Mouse (Mus musculus) spleen, adult 2 months (tissue): ENCODE data around the gene Esm1. TPM values are rescaled to one million over a fixed set of nuclear protein-coding genes. Genes with fewer than 3 reads are reported as not detected.

ENCODE experiments used
- DNase-seq, 2 experiments: peaks; one replicate each; pipeline versions ENCODE4 v3.0.0 to v3.0.0-alpha.2; 2012 to 2021; ENCODE audit warnings: low spot score in 2 of 2, low read depth in 1 of 2
- H3K27ac ChIP-seq: fragments of 200-500 bp; 2 replicates; pipeline ENCODE4 v1.5.1; 2012; ENCODE audit warnings: low read length, inconsistent platforms; ENCODE audit not compliant: insufficient read depth
- H3K27me3 ChIP-seq: fragments of 200-500 bp; 2 replicates; pipeline ENCODE4 v1.6.1; 2012; ENCODE audit warnings: mild to moderate bottlenecking, moderate library complexity, low read length, inconsistent platforms; ENCODE audit not compliant: control insufficient read depth, insufficient read depth
- H3K36me3 ChIP-seq: fragments of 200-500 bp; 2 replicates; pipeline ENCODE4 v1.6.1; 2012; ENCODE audit warnings: mild to moderate bottlenecking, low read length, inconsistent platforms; ENCODE audit not compliant: control insufficient read depth, insufficient read depth
- H3K4me1 ChIP-seq: fragments of 200-500 bp; 2 replicates; pipeline ENCODE4 v1.6.1; 2011; ENCODE audit warnings: inconsistent platforms; ENCODE audit not compliant: control insufficient read depth, insufficient read depth, insufficient read length
- H3K4me3 ChIP-seq: fragments of 200-500 bp; 2 replicates; pipeline ENCODE4 v1.5.1; 2011; ENCODE audit warnings: mild to moderate bottlenecking, inconsistent platforms; ENCODE audit not compliant: insufficient read depth, insufficient read length; ENCODE audit errors: extremely low read depth
- CTCF ChIP-seq: fragments of 200-500 bp; IDR thresholded peaks from 2 replicates; pipeline ENCODE4 v1.5.1; 2011; ENCODE audit warnings: mild to moderate bottlenecking, inconsistent platforms; ENCODE audit not compliant: insufficient read depth, insufficient read length, insufficient replicate concordance; ENCODE audit errors: extremely low read depth
- POLR2A ChIP-seq: fragments of 200-500 bp; IDR thresholded peaks from 2 replicates; pipeline ENCODE4 v1.6.1; 2011; ENCODE audit warnings: low read depth, low read length, inconsistent platforms
- WGBS: fragments of 180-500 bp; shearing (Covaris S2); methylation state at CpG from one replicate; pipeline ENCODE4 v1.1.7; 2018; 5-methylcytosine and 5-hydroxymethylcytosine counted together
- polyA plus RNA-seq: library from polyadenylated mRNA; depleted of rRNA; stranded (reverse); fragments of >200 nt; gene quantifications from 2 replicates; pipeline ENCODE4 v1.2.3, GENCODE M21; 2012; rRNA removed

Gene Esm1
- polyA plus RNA-seq = 4.0 and 5.4 TPM in 2 replicates

DNA sequence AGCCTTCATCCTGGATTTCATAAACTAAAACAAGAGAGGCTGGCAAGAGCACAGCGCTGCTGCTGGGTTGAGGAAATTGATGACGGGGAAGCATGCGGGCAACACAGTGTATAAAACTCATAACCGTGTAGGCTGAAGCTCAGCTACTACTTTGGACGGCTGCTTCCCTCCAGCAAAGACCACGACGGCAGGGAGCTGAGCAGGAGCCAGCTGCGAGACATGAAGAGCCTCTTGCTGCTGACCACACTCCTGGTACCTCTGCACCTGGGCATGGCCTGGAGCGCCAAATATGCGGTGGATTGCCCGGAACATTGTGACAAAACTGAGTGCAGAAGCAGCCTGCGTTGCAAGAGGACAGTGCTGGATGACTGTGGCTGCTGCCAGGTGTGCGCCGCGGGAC is at the start of gene Esm1:
Esm1 (plus strand) TSS at position 36 of the 400 bp plus-strand sequence.
- TF ChIP-seq CTCF = no peak
- no peak for TF ChIP-seq POLR2A
- DNase-seq = no peak
- no peak within 1 kb of the TSS for H3K4me3 ChIP-seq
- H3K27ac ChIP-seq = no peak within 1 kb of the TSS
- H3K4me1 ChIP-seq = no peaks in the 10 kb centered on the region
- peaks cover 6% of the 10 kb centered on the region for H3K27me3 ChIP-seq
- 19% methylated on average over 15 of the region's 15 CpGs for WGBS
- no peaks in the 10 kb centered on the region for H3K36me3 ChIP-seq

DNA sequence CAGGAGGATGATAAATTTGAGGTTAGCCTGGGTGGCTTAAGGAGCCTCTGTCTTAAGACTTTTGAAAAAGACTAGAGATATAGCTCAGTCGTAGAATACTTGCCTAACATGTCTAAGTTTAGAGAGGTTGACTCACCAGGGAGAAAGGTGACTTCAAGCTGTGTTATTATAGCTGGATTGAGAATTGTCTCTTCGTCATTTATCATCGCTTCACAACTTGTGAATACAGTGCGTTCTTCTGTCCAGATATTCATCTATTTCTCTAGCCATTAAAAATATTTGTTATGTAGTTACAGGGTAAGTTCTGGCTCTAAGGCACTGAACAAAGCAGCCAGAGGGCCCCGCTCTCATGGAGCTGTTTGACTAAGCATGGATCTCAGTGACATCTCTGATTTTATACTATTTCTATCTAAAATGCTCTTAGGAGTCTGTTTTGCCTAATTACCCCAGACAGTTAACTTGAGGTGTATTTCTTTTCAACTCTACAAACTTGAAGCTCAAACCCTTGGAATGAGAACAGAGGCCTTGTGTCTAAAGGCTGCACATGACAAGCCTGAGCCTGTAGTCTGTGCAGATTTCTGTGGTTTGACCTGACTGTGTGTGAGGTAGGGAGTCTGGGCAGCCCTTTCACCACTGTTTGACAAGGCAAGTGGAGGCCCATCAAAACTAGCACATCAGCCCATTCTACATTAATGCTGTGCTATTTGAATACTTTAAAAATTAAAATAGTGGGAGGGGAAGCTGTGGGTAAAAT is 45.0 kb upstream of the Esm1 start:
- WGBS = 90% methylated on average over 5 of the region's 5 CpGs
- no peak for TF ChIP-seq POLR2A
- no peak for TF ChIP-seq CTCF

DNA sequence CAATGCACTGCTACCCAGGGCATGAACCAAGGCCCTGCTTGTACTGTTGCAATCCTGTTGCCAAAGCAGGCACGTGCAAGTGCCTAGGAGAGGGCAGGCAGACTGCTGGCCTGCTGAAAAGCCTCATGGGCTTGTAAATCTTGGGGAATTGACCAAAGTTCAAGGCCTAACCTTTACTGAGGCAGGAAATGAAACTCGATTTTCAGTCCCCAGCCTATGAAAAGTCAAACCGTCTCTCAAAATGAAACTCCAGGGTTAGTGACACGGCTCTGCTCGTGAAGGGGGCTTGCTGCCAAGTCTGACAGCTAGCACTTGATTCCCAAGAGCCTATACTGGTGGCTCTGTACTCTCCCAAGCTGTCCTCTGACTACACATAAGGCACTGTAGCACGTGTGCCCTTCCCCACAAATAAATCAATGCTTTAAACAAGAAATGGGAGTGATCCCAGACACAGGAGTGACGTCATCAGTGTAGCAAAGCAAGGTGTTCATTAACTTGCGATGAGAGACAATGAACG is 41.4 kb upstream of the Esm1 start:
- Histone ChIP-seq H3K27me3 (no peaks in the 10 kb centered on the region), H3K4me1 (no peaks in the 10 kb centered on the region), H3K36me3 (no peaks in the 10 kb centered on the region), H3K4me3 (no peak overlapping the region), H3K27ac (no peak overlapping the region)
- no peak for DNase-seq
- no peak for TF ChIP-seq POLR2A
- TF ChIP-seq CTCF = no peak
- 73% methylated on average over 9 of the region's 9 CpGs for WGBS

More for the DNA sequence above, 45.0 kb upstream of the Esm1 start:
- Histone ChIP-seq H3K4me1 (no peaks in the 10 kb centered on the region), H3K27me3 (no peaks in the 10 kb centered on the region), H3K4me3 (no peak overlapping the region), H3K36me3 (no peaks in the 10 kb centered on the region), H3K27ac (no peak overlapping the region)
- DNase-seq = no peak

DNA sequence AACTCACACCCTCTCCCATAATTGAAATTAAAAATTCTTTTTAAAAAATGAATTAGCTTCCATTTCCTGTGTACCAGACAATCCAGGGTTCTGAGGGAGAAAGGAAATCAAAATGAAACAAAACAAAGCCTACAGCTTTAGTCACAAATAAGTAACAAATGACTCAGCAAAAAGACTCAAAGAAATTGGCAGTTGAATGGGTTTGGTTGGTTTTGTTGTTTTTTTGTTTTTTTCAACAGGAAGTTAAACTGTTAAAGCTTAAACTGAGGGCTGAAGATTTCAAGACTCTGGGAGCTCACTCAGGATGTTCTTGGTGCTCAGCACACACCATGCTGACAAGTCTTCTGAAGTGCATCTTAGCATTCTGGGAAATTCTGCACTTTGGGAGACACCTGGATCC is 39.2 kb upstream of the Esm1 start:
- Histone ChIP-seq H3K27ac (no peak overlapping the region), H3K36me3 (no peaks in the 10 kb centered on the region), H3K4me1 (no peaks in the 10 kb centered on the region), H3K4me3 (no peak overlapping the region), H3K27me3 (no peaks in the 10 kb centered on the region)
- no peak for DNase-seq
- no peak for TF ChIP-seq POLR2A
- no peak for TF ChIP-seq CTCF

DNA sequence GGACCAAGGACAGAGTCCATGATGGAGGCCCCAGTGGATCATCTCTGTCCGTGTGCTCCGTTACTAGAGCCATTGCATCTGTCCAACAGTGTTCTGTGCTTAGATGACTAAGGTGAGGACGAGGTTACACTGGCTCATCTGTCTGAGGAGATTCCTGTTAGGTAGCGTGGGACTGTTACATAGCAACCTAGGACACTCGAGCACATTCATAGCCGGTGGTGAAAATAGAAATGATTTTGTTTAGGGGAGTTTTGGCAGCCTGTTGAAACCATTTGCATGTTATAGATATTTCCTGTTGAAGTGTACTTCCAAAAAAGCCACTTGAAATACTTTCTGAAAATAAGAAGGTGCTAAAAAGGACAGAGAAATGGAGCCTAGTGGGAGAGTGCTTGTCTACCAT is 35.3 kb upstream of the Esm1 start:
- DNase-seq = no peak
- no peaks in the 10 kb centered on the region for H3K27me3 ChIP-seq
- no peak overlapping the region for H3K4me3 ChIP-seq
- no peaks in the 10 kb centered on the region for H3K4me1 ChIP-seq
- no peaks in the 10 kb centered on the region for H3K36me3 ChIP-seq
- no peak overlapping the region for H3K27ac ChIP-seq
- 87% methylated on average over 6 of the region's 6 CpGs for WGBS
- TF ChIP-seq POLR2A (no peak), CTCF (no peak)

DNA sequence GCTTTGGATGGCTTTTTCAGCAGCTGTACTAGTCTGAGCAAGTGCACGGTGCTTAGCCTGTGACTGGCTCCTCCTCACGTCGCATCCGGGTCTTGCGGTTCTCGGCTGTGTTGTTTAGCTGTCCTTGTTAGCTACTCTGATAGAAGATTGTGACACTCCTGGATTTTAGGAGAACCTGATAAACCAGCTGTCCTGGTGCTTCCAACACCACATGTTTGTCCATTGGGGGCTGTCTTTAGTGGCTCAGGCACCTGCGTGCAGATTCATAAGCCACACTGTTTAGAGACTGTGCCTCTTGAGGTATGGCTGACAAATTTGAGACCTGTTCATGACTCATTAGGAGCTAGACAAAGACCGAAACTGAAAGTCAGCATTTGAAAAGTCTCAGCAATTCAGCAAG is 26.1 kb upstream of the Esm1 start:
- H3K36me3 ChIP-seq = no peaks in the 10 kb centered on the region
- H3K27me3 ChIP-seq = no peaks in the 10 kb centered on the region
- no peak for DNase-seq
- no peak for TF ChIP-seq CTCF
- TF ChIP-seq POLR2A = no peak
- 90% methylated on average over 8 of the region's 8 CpGs for WGBS
- H3K4me1 ChIP-seq = no peaks in the 10 kb centered on the region
- H3K27ac ChIP-seq = no peak overlapping the region
- H3K4me3 ChIP-seq = no peak overlapping the region

DNA sequence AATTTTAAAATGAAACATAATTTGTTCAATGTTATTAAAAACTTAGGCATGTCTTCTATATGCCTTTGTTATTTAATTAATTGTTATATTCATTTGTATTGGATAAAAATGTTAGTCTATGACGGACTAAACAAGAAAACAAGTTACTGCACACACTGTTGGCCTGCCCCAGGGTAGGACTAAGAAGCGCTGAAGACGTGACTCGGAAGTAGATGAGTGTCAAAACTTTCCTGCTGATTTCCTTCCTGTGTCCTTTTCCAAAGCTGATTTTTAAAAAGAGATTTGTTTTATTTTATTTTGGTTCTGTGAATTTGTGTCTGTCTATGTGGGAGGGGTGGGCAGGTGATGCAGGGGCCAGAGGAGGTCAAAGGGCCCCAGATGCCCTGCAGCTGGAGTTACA is 25.7 kb upstream of the Esm1 start:
- Histone ChIP-seq H3K27me3 (no peaks in the 10 kb centered on the region), H3K4me3 (no peak overlapping the region), H3K36me3 (no peaks in the 10 kb centered on the region), H3K27ac (no peak overlapping the region), H3K4me1 (no peaks in the 10 kb centered on the region)
- DNase-seq = no peak
- 84% methylated on average over 4 of the region's 4 CpGs for WGBS
- TF ChIP-seq CTCF (no peak), POLR2A (no peak)
